Mouse (Mus musculus) small intestine, adult 2 months (tissue): ENCODE data around the gene Plcb2.

Experiments used
- CTCF ChIP-seq: fragments of 200-500 bp; IDR thresholded peaks from 2 replicates; pipeline ENCODE4 v1.5.1; 2012; ENCODE audit warnings: low read depth, mild to moderate bottlenecking, control low read depth, inconsistent platforms, low read length, moderate library complexity, mixed read lengths; ENCODE audit not compliant: insufficient replicate concordance, insufficient read length; ENCODE audit errors: extremely low read depth
- POLR2A ChIP-seq: fragments of 200-500 bp; IDR thresholded peaks from 2 replicates; pipeline ENCODE4 v1.6.1; 2012; ENCODE audit warnings: low read depth, mild to moderate bottlenecking, control low read depth, inconsistent platforms, low read length, moderate library complexity

GRCm38 (mm10) chr2:118702883-118703761 lies 25.1 kb downstream of the Plcb2 start:
- TF ChIP-seq POLR2A: no peak
- TF ChIP-seq CTCF: 0 out of 2 replicates have a peak, but pooled peaks have one; percentile 20
